Mouse (Mus musculus) MEL (cell line): ENCODE data around the gene Tpd52l2. TPM values are rescaled to one million over a fixed set of nuclear protein-coding genes. Genes with fewer than 3 reads are reported as not detected.

Source experiments
- DNase-seq: peaks from one replicate; pipeline ENCODE4 v3.0.0; 2011; ENCODE audit warnings: low read depth, low spot score
- H3K27ac ChIP-seq: 2 replicates; pipeline ENCODE4 v1.5.1; 2012; ENCODE audit warnings: low read depth, mild to moderate bottlenecking, control low read depth, low read length, moderate library complexity; ENCODE audit not compliant: control insufficient read depth
- H3K27me3 ChIP-seq, 2 experiments: fragments of 150-350 bp in 1 of 2; sonication (generic) in 1 of 2; 2 replicates each; pipeline ENCODE4 v1.6.1; 2012; ENCODE audit warnings: low read length in 2 of 2, mild to moderate bottlenecking in 2 of 2, improper control_type of control experiment in 1 of 2, moderate library complexity in 1 of 2; ENCODE audit not compliant: insufficient read depth in 2 of 2, control insufficient read depth in 1 of 2
- H3K36me3 ChIP-seq, 2 experiments: 2 replicates each; pipeline ENCODE4 v1.6.1; 2012 to 2014; ENCODE audit warnings: low read length in 2 of 2, improper control_type of control experiment in 1 of 2, inconsistent platforms in 1 of 2, mild to moderate bottlenecking in 1 of 2; ENCODE audit not compliant: insufficient read depth in 2 of 2, control insufficient read depth in 1 of 2
- H3K4me1 ChIP-seq, 2 experiments: fragments of 150-350 bp in 1 of 2; sonication (generic) in 1 of 2; 2 replicates each; pipeline ENCODE4 v1.6.1; 2012; ENCODE audit warnings: low read length in 2 of 2, improper control_type of control experiment in 1 of 2, mild to moderate bottlenecking in 1 of 2; ENCODE audit not compliant: insufficient read depth in 2 of 2, control insufficient read depth in 1 of 2
- H3K4me3 ChIP-seq, 2 experiments: fragments of 150-350 bp in 1 of 2; sonication (generic) in 1 of 2; 2 replicates each; pipeline ENCODE4 v1.5.1; 2012; ENCODE audit warnings: low read depth in 2 of 2, low read length in 2 of 2, mild to moderate bottlenecking in 2 of 2, moderate library complexity in 2 of 2, control low read depth in 1 of 2, improper control_type of control experiment in 1 of 2; ENCODE audit not compliant: control insufficient read depth in 1 of 2, insufficient read depth in 1 of 2
- H3K79me2 ChIP-seq: 2 replicates; pipeline ENCODE4 v1.6.1; 2012; ENCODE audit warnings: mild to moderate bottlenecking, low read length, moderate library complexity; ENCODE audit not compliant: control insufficient read depth, poor library complexity, insufficient read depth
- H3K9ac ChIP-seq: 2 replicates; pipeline ENCODE4 v1.6.1; 2012; ENCODE audit warnings: low read depth, mild to moderate bottlenecking, control low read depth, low read length, moderate library complexity; ENCODE audit not compliant: control insufficient read depth, poor library complexity, severe bottlenecking
- H3K9me3 ChIP-seq: fragments of 150-350 bp; sonication (generic); replicated peaks from 2 replicates; pipeline ENCODE4 v1.6.1; 2012; ENCODE audit warnings: mild to moderate bottlenecking, low read length, improper control_type of control experiment, moderate library complexity; ENCODE audit not compliant: insufficient read depth
- CHD1 ChIP-seq: IDR thresholded peaks from 2 replicates; pipeline ENCODE4 v1.6.1; 2012; ENCODE audit warnings: low read depth, mild to moderate bottlenecking, inconsistent platforms, low read length, improper control_type of control experiment
- CHD2 ChIP-seq: IDR thresholded peaks from 2 replicates; pipeline ENCODE4 v1.6.1; 2011; ENCODE audit warnings: low read length, improper control_type of control experiment
- E2F4 ChIP-seq: IDR thresholded peaks from 2 replicates; pipeline ENCODE4 v1.6.1; 2011; ENCODE audit warnings: low read depth, low read length, improper control_type of control experiment, borderline replicate concordance
- KAT2A ChIP-seq: conservative IDR thresholded peaks from 2 replicates; pipeline ENCODE4 v1.6.1; 2012; ENCODE audit warnings: low read depth, low read length, improper control_type of control experiment, inconsistent platforms
- MEF2A ChIP-seq: IDR thresholded peaks from 2 replicates; pipeline ENCODE4 v1.6.1; 2014; ENCODE audit warnings: low read depth, mild to moderate bottlenecking, inconsistent platforms, low read length, improper control_type of control experiment; ENCODE audit not compliant: poor library complexity, insufficient replicate concordance, severe bottlenecking; ENCODE audit errors: extremely low read depth
- MXI1 ChIP-seq: IDR thresholded peaks from 2 replicates; pipeline ENCODE4 v1.6.1; 2011; ENCODE audit warnings: mild to moderate bottlenecking, low read depth, low read length, improper control_type of control experiment
- MYC ChIP-seq: IDR thresholded peaks from 2 replicates; pipeline ENCODE4 v1.6.1; 2011; ENCODE audit warnings: low read depth, mild to moderate bottlenecking, low read length, improper control_type of control experiment, moderate library complexity
- RAD21 ChIP-seq: IDR thresholded peaks from 2 replicates; pipeline ENCODE4 v1.6.1; 2011; ENCODE audit warnings: mild to moderate bottlenecking, low read depth, low read length, improper control_type of control experiment
- SIN3A ChIP-seq: IDR thresholded peaks from 2 replicates; pipeline ENCODE4 v1.6.1; 2012; ENCODE audit warnings: low read length, improper control_type of control experiment, inconsistent platforms
- SMC3 ChIP-seq: IDR thresholded peaks from 2 replicates; pipeline ENCODE4 v1.6.1; 2011; ENCODE audit warnings: low read depth, low read length, improper control_type of control experiment
- TCF12 ChIP-seq: IDR thresholded peaks from 2 replicates; pipeline ENCODE4 v1.6.1; 2014; ENCODE audit warnings: low read depth, mild to moderate bottlenecking, inconsistent platforms, low read length, improper control_type of control experiment, moderate library complexity
- UBTF ChIP-seq: IDR thresholded peaks from 2 replicates; pipeline ENCODE4 v1.6.1; 2012; ENCODE audit warnings: low read depth, mild to moderate bottlenecking, inconsistent platforms, low read length, improper control_type of control experiment, moderate library complexity, borderline replicate concordance; ENCODE audit not compliant: insufficient read depth
- ZC3H11A ChIP-seq: IDR thresholded peaks from 2 replicates; pipeline ENCODE4 v1.6.1; 2012; ENCODE audit warnings: low read depth, mild to moderate bottlenecking, inconsistent platforms, low read length, improper control_type of control experiment
- ZKSCAN1 ChIP-seq: IDR thresholded peaks from 2 replicates; pipeline ENCODE4 v1.6.1; 2012; ENCODE audit warnings: low read depth, mild to moderate bottlenecking, inconsistent platforms, low read length, improper control_type of control experiment, moderate library complexity
- polyA plus RNA-seq, 2 experiments: library from polyadenylated mRNA; stranded (reverse) in 1 of 2; unstranded in 1 of 2; fragments of >175 nt in 1 of 2; fragments of >200 nt in 1 of 2; gene quantifications; 2 replicates each; pipeline versions ENCODE4 v1.2.1 to v1.2.4; 2012; ENCODE audit warnings: low replicate concordance in 2 of 2, low read depth in 1 of 2; ENCODE audit not compliant: insufficient read length in 2 of 2, insufficient read depth in 1 of 2, missing spikeins in 1 of 2
- total RNA-seq: library from RNA; depleted of rRNA; stranded (reverse); fragments of 300-350 nt; gene quantifications from 2 replicates; pipeline ENCODE4 v1.2.3, GENCODE M21; 2012

Tpd52l2 gene
- total and polyA plus RNA-seq, 3 experiments, result 99.5 to 119 TPM; not detected in 1

DNA sequence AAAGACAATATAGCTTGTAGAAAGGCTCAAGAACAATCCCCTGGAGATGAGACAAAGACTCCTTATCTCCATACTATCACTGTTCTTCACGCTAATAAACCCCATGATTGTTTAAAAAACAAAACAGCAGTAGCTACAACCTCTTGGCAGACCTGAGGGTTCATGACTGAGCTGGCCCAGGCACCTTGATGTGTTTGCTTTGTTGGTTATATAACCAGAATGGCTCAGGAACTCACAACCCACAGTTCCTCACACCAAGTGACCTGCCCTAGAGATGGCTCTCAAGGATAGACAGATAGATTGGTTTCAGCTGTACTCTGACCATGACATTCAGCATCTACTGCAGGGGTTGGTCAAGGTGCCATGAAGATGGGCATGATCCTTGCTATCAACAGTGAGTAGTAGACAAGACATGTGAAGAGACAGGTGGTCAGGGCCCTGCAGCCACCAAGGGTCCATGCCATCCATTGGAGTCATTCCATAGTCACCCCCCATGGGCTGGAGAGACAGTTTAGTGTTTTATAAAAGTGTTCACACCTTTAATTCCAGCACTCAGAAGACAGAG, 35.3 kb upstream of the Tpd52l2 start:
- Histone ChIP-seq H3K4me3 (no peak overlapping the region), H3K79me2 (no peaks in the 10 kb centered on the region), H3K27me3 (peaks cover 18 to 35% of the 10 kb centered on the region in 2 experiments), H3K27ac (no peak overlapping the region), H3K4me1 (no peaks in the 10 kb centered on the region), H3K9me3 (no peaks in the 10 kb centered on the region), H3K36me3 (no peaks in the 10 kb centered on the region), H3K9ac (no peak overlapping the region)
- no peak for DNase-seq
- TF ChIP-seq SIN3A (no peak), CHD2 (no peak), MYC (no peak), KAT2A (no peak)

DNA sequence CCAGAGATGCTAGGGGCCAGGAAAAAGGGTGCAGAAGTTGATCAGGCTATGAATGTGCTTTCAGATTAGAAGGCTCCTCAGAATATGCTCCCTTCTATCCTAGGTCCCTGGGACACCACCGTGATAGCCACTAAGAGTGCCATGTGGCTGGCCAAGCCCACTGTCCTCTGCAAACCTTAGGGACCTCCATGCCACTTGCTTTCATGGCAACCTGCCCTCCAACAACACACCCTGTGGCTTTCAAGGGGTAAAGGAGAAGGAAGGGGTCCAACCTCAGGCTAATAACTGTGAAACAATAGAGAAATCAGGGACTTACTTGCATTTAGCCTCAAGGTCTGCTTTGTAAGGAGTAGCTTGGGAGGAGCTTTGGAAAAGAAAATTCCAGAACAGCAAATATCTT, 34.3 kb upstream of the Tpd52l2 start:
- Histone ChIP-seq H3K27me3 (peaks cover 15 to 39% of the 10 kb centered on the region in 2 experiments), H3K4me1 (no peaks in the 10 kb centered on the region), H3K27ac (no peak overlapping the region), H3K36me3 (no peaks in the 10 kb centered on the region), H3K4me3 (no peak overlapping the region), H3K79me2 (no peaks in the 10 kb centered on the region), H3K9me3 (no peaks in the 10 kb centered on the region), H3K9ac (no peak overlapping the region)
- TF ChIP-seq ZKSCAN1 (no peak), CHD1 (no peak), UBTF (no peak), KAT2A (no peak), MXI1 (no peak)
- DNase-seq, result no peak

DNA sequence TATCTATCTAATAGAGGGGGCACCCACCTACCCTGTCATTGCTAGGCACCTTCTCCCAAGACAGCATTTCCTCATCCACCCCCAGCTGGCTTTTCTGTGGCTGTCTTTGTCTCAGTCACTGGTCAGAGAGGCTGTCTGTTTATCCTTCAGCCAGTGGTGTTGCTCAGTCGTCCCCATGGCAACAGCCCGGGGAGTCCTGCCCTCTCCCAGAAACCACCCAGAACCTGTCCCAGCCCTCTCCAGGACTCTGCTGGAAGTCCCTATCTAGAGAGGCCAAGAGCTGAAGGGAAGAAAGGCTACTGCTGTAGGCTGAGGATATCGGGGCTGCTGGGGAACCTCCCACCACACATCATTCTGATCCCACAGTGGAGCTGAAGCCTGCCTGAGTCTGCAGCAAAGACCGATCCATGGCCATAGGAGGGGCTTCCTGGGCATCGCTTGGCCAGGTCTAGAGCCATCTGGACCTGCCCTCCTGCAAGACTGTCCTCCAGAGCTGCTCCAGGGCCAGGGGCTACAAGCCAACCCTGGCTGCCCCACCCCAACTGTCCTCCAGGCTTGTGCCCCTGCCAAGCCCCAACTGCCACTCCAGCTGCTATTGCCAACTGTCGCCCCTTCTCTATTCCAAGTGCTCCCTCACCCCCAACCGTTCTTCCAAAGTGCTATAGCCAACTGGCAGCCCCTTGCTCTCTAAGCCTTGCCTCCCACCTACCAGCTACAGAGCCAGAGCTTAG, 33.8 kb upstream of the Tpd52l2 start:
- no peaks in the 10 kb centered on the region; a peak in 1 of 4 replicates for H3K36me3 ChIP-seq
- H3K4me3 ChIP-seq, result no peak overlapping the region
- H3K27ac ChIP-seq, result no peak overlapping the region
- peaks cover 12 to 41% of the 10 kb centered on the region in 2 experiments for H3K27me3 ChIP-seq
- no peak for TF ChIP-seq E2F4
- no peak for TF ChIP-seq MEF2A
- TF ChIP-seq SMC3, result no peak
- no peak for TF ChIP-seq ZC3H11A
- TF ChIP-seq TCF12, result no peak
- no peak for TF ChIP-seq RAD21
- no peaks in the 10 kb centered on the region for H3K79me2 ChIP-seq
- no peaks in the 10 kb centered on the region for H3K4me1 ChIP-seq
- no peak for DNase-seq
- no peak overlapping the region for H3K9ac ChIP-seq
- no peaks in the 10 kb centered on the region for H3K9me3 ChIP-seq
